Mouse (Mus musculus) lung, adult 2 months (tissue): ENCODE measurements around the gene Tsga10ip.
A peak's percentile ranks its signal among the peaks of the same experiment; 100 is the strongest.

ENCODE experiments used
- CTCF ChIP-seq: fragments of 200-500 bp; IDR thresholded peaks from 2 replicates; pipeline ENCODE4 v1.5.1; 2011; ENCODE audit warnings: mild to moderate bottlenecking, low read length, control low read depth; ENCODE audit not compliant: insufficient read depth
- POLR2A ChIP-seq: fragments of 200-500 bp; IDR thresholded peaks from 2 replicates; pipeline ENCODE4 v1.6.1; 2011; ENCODE audit warnings: low read depth, mild to moderate bottlenecking, control low read depth, low read length, borderline replicate concordance; ENCODE audit errors: extremely low read depth

DNA sequence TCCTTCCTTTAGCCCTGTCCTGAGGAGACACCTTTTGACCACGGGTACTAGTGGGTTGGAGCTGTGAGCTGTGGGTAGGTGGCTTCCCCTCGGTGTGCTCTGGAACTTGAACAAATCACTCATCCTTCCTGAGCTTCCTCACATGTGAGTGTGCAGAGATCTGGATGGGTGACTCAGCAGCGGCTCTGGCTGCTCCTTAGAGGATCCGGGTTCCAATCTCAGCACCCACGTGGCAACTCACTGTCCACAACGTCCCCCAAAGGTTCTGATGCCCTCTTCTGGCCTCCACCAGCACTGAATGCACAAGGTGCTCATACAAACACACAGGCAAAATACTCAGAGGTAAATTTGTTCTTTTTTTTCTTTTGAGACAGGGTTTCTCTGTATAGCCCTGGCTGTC is 49.4 kb upstream of the Tsga10ip start:
- TF ChIP-seq POLR2A = 0 out of 2 replicates have a peak, but pooled peaks have one; percentile 11
- TF ChIP-seq CTCF = 0 out of 2 replicates have a peak, but pooled peaks have one; percentile 2
